Mouse (Mus musculus) c-Kit-negative CD71-positive TER-119-positive erythroid progenitor cells, embryonic 14.5 days (primary cell): ENCODE measurements around the gene Pappa2.

Source experiments
- DNase-seq: peaks from one replicate; pipeline ENCODE4 v3.0.0-alpha.2; 2013; ENCODE audit warnings: low read depth, low spot score

The Pappa2 gene

DNA sequence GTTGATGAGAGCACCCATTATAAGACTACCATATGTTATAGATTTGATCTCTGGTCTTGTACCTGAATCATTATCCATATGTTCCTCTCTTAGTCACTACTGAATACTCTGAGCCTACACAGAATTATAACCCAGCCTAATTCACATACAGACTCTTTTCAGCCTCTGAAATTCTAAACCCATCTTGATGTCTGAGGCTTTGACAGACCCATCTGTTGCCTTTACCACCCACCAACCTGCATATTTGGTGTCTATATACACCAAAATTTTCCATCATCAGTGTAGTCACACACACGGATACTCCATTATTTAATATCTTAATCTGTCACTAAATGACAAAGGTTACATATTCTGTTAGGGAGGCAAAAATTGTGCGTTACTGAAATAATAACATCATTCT is 69.6 kb downstream of the Pappa2 start:
- DNase-seq, result no peak

DNA sequence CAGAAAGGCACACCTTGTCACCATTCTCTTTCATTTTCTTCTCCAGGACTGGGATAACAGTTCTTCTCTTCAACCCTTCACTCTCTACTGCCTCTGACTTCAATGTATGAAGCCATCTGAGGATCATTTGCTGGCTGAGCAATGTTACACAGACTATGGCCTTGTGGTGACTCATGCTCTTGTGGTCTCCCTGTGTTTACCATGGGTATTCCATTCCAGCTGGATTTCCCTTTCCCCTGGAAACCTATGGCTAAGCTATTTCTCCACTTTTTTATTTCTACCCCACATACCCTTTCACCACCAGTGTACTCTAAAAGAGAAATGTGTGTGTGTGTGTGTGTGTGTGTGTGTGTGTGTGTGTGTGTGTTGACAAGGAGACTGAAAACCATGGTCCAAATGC is 83.0 kb downstream of the Pappa2 start:
- no peak for DNase-seq

DNA sequence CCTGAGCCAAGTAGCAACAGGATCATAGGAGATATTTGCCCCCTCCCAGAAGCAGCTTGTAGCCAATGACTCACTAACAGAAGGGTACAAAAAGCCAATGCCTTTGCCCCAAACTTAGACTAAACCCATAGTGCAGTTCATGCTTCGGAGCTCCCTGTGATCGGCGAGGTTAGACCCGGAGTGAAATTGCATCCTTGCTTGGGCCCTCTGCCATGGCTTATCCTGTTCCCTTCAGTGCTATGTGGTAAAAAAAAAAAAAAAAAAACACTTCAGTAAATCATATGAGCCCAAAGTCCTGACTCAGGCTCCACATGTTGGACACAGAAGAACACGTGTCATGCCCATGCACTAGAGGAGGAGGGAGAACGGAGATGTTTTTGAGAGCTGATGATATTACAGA is 85.8 kb downstream of the Pappa2 start:
- DNase-seq, result no peak

DNA sequence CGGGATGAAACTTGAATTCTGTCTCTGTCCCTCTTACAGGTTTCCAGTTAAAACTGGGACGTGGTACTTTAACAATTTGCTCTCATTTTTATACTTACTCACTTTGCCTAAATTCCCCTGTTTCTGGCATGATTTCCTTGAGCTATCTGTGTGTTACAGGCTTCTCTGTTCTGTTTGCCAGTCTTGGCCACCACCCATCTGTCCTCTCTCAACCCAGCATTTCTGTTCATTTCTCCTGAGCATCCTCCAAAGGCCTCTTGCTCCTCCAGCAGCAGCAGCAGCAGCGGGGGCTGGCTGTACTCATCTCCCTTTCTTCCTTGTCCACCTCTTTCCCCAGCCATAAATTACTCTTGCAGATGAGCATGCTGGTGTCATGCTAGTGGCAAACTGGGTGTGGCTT is 104.8 kb downstream of the Pappa2 start:
- DNase-seq, result no peak

DNA sequence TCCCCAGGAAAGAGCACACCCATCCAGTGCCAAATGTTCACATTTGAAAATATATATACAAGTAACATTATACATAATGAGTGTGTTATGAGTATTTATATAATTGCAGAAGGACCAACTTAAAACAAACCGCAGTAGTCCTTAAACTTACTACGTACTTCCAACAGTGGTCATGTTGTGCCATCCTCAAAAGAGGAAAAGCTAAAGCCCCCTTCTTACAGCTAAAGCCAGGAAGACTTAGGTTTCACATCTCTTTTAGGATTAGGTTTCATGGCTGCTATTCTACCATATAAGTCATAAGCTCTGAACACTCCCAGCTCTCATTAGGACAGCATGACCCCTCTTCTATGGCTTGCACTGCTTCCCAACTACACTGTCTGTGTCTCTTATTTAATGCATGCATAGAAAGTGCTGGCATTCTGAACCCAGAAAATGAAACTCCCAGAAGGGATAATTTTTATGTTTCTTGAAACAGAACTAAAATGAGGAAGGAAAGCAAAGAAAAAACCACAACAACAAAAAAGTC is 105.7 kb downstream of the Pappa2 start:
- no peak for DNase-seq

DNA sequence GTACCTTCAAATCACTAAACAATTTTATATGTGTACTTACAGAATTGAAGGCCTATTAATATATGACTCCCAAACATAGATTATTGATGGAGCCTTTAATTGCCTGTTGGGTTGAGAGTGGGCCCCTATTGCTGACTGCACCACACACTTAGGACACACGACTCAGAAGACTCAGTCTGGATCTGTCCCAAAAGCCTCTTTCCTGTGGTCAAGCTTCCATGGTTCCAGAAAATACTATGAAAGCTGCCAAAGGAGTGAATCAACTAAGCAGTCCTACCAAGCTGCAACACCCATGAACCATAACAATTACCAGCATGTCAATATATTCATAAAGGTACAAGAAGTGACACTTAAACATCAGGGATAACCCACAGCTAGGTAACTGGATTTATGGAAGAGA is 106.7 kb downstream of the Pappa2 start:
- no peak for DNase-seq

DNA sequence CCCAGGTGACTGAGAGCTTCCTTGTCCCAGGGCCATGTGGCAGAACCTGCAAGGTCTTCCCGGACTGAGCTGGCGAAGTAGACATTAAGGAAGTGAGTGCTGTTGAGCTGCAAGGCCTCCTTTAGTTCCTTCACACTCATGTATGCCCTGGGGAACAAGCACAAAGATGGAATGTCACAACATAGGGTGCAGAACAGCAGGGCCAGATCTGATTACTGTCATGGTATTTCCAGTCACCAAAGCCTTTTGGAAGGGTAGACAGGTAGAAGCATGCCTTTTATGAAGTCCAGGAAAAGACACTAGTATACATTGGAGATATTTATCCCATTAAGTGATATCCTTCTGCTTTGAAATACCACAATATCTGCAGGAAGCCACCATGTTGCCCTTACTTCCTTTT is 108.9 kb downstream of the Pappa2 start:
- DNase-seq, result no peak

DNA sequence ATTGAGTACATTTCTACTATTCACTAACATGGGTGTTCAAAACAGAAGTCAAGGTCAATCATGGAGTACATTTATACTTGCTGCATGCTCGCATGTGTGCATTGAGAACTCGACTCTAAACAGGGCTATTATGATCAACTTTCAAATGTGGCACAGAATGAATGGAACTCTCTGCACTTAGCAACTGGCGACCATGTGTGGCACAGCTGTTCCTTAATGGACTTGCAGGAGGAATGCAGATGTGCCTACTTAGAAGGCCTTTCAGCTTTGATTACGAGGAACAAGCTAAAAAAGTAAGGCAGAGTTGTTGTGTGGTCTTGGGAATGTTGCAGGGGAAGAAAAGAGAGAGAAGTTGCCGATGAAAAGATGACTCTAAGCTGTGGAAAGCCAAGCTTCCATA is 120.1 kb downstream of the Pappa2 start:
- no peak for DNase-seq

DNA sequence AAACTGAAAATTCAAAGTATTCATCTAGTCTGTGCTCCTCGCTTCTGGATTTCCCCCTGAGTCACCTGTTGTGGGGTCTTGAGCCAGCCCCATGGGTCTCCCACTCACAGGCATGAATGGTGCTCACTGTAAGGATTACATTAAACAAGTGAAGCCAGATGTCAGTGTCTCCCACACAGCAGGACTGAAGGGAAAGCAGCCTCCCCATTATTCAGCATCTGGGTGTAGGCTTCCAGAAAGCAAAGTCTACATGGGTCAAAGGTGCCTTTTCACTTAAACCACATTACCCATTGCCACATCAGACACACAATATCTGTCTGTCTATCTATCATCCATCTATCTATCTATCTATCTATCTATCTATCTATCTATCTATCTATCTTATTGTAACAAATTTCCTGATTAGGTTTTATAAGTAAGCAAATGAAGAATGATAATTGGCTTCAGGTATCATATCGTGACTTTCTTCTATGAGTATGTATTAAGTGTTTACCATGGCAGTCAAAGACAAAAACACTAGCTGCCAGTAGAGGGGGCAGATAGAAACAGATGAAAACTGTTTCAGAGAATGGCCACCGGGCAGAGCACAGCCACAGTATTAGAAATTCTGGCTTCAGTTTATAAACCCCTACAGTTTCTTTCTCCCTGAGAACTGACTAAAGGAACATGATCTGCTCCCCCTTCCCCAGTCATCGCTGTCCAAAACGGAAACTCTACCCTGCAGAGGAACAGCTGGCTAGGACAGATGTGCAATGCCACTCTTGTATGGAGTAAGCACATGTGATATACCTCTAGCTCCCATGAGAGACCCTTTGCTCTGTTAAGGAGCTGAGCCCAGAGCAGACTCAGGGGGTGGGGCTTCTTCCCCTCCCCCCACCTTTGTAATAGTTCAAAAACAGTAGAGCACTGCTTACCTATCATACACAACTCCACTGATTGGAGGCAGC is 126.1 kb downstream of the Pappa2 start:
- DNase-seq, result no peak

DNA sequence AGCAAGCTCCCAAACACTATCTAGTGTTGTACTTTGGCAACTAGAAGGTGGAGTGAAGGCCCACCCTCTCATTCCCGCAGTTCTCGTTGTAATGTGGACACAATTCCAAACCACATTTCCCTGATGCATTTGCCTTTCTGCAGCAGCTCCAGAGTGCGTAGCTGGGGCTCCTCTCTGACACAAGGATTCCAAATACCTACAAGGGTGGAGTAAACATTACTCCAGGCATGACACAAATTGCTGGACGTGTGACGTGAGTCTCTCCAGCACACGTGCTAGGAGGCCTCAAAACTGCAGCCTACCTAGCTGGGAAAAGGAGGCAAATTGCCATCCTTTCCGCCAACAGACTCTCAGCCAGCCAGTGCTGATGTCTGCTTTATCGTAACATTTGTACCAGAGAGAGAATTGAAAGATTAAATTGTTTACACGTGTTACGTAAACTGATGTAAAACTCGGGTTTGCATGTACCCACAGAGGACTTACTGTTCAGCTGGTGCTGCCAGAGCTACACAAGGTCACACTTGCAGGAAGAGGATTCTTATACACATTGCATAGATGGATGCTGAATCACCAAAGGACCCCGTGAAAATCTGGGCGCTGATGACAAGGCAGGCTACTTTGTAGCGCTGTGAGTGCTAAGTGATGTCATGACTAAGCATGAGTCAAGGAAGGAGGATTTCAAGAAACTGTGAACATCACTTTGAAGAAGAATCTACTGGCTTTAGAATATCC is 127.3 kb downstream of the Pappa2 start:
- no peak for DNase-seq

DNA sequence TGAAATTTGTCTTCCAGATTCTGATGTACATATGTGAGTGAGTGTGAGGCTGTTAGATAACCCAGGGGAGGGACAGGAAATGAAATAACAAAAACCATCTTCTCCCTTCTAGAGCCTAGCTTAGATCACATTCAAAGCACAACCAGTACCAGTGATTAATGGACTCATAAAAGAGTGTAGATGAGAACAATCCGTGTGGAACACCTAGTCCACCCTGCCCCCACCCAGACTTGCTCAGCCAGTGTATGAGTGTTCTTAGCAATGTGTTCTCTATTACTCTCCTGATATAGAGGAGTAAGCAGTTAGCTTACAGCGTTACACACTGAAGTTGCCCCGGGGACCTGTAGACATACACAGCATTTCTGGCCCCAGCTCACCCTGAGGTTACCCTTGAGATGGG is 129.8 kb downstream of the Pappa2 start:
- no peak for DNase-seq

DNA sequence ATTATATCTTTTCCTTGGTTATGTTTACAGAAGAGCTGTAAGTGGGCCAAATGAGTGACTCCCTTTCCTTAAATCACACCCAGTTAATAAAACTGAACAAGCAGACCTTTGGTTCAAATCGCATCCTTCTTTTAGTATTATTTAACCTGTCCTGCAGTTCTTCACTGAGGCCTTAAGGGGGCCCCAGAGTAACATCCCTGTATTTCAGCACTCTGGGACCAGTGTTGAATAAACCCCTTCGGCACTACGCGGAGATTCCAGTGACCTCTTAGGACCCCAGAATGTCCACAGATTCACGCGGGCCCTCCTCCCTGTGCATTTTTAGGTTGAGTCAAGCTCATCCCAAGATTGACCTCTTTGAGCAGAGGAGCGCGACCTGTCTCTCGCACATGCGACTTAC is 135.7 kb downstream of the Pappa2 start:
- no peak for DNase-seq

DNA sequence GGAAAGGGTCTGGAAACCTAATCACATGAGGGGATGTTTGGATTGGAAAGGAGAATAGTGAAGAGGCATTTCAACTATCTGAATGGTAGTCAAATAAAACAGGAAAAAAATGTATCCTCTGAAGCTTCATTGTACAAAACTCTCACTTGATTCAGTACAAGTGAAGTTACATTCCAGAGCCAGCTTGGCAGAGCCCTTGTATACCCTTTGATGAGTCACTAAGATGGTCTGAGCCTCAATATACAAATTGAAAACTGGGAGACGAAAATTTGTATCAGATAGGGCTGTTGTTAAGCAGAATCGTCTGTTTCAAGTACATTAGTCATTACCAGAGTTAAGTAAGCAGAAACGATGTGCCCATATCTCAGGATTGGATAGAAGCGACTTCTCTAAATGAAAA is 143.1 kb downstream of the Pappa2 start:
- DNase-seq, result no peak

DNA sequence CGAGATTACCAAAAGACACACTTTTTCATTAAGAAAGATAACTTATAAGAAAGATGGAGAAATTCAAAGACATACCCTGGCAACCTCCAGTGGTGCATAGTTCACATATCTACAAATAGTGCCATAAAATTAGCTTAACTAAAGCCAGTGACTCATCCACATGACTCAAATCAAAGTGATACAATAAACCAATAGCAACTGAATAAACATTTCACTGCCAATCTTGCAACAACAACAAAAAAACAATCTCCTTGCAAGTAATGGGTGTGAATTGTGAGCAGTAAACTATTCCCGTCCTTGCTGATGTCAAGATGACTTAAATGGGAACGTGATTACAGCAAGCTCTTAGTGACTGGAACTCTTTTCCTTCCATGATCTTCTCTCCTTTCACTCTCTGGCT is 150.1 kb downstream of the Pappa2 start:
- DNase-seq, result no peak

DNA sequence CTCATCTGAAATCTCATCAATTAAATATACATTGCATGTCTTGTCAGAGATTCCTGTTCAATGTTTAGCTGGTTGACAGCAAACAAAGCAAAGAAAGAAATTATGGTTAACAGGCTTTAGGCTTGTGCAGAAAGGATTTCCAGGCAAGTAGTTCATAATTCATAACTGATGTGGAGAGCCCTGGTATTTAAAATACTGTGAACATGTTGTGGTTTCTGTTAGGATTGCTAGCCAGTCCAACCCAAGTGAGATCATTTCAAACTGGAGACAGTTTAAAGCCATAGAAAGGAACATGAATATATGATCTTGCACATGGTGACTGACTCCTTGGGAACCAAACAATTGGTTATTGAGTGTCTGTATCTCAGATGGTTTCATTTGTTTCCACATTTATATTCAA is 152.4 kb downstream of the Pappa2 start:
- no peak for DNase-seq

DNA sequence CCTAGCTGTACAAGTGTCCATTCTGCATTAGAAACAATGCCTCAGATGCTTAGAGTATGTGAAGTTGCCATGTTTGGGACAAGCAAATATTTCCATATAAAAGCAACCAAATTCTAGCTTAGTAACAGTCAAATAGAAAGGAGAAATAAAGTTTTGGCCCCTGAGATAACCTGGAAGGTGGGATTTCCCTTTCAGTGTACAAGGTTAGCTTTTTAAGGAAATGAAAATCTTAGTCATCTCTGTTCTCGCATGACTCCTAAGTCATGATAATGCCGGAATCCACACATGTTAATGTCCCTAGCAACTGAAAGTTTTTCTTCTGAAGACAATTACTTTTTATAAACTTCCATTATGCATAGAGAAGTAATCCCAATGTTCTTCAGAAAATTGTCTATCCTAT is 160.6 kb downstream of the Pappa2 start:
- DNase-seq, result no peak

DNA sequence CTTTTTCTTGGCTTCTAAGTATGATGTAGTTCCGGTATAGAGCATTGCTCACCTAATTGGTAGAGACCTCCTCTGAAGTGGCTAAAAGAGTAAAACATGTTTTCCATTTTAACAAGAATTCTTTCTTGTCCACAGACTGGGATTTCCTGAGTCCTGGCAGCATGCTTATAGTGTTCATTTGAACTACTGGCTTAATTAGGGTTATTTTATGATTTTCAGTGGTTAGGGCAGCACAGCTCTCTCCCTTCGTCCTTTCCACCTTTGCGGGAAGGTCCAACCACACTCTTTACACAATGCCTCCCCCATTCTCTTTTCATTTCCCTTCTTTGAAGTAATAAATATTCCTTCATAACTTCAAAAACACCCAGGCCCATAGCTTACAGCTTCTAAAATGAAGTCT is 163.8 kb downstream of the Pappa2 start:
- no peak for DNase-seq

DNA sequence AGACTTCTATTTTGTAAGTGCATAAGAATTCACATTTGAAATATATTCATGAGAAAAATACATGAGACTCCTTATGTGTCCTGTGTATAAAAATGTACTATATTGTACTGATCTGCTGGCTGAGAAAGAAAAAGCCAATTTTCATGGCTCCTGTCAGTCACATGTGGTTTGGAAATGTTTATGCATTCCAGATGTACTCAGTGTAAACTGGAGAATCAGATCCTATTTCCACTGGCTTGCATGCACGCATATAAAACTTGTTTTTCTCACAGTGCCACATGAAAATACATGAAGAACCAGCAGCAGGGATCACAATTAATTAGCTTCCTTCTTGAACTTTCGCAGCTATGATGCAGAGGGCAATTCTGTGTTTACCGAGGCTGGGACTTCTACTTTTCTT is 168.4 kb downstream of the Pappa2 start:
- no peak for DNase-seq

DNA sequence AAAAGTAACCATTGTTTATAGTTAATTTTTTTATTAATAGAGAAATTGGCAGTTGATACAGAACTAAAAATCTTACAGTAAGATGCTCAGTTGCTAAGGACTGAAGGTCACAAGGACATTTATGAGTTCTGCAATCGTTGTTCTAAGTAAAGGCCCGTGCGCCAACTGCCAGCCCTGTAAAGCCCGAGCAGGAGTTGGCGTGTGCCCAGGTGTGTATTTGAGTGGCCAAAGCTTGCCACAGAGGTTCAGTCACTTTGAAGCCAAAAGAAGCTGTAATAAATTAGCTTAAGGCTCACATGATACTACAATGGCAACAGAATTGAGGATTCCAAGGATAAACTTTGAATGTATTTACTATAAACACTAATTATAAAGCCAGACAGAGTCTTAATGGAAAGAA is 204.8 kb downstream of the Pappa2 start:
- no peak for DNase-seq

DNA sequence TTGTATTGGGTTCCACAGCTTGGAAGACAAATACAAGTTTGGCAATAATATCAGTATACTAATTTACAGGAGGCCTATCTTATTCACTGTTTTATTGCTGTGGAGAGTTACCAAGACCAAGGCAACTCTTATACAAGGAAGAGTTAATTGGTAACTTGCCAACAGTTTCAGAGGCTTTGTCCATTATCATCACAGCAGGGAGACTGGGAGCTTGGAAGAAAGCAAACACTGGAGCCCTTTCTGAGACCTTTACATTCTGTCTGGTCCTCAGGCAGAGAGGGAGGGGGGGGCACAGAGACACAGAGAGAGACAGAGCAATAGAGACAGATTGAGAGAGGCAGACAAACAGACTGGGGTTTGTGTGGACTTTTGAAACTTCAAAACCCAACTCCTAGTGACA is 207.2 kb downstream of the Pappa2 start:
- no peak for DNase-seq

DNA sequence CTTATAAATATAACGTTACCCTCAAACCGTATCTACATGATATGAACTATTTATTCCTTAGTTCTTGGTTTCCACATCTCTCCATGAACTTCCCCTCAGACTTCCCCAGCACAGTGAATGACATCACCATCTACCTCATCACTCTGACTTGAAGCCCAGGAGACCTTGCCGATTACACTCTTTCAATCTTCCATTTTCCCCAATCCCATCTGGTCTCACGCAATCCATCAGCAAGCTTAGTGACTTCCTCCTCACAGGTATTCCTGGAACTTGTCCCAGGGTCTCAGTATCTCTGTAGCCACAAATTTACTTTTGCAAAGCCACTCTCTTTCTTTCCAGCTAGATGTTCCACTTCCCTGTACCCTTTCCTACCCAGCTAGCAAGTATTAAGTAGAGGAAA is 209.5 kb downstream of the Pappa2 start:
- DNase-seq, result no peak

DNA sequence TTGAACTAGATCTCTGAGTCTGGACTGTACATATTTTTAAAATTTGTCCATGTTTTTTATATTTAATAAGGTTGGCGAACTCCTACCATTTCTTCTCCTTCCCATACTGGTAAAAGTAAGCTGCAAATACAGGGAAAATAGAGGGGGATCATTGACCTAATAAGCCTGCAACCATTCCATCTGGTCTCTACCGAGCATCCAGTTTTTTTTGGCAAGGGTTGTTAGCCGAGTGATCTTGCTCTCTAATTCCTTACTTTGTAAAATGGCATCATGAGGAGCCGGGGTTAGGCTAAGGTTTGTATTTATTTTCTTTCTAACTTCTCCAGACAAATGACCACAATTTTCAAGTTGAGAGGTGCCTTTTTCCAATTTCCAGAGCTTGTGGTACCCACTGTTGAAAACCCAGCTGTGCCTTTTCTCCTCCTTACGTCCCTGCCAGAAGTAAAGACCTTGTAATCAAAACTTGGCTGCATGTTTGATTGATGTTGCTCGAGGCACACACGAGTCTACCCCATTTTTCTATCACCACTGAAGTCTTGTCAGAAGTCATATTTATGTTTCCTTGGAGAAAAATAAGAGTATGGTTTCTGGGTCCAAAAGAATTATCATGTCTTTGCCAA is 210.1 kb downstream of the Pappa2 start:
- no peak for DNase-seq
